In the genomic region with DNA sequence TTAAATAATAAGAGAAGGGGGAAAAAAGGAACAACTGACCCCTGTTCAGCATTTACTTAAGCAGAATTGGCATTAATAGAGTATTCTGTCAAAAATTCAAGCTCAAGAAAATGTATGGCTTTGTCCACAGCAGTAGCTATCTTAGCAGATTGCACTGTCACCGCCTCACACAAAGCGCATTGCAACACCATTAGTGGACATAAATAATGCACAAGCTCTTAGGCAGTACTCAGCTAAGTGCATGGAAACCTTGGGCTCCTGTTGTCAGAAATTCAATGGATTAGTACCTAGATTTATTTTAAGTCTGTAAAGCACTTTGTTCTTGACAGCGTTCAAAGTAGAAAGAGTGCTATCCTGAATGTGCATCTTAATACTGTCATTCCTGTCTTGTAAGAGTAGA, we compare ENCODE assay signal across 31 mouse cellular contexts.
DNase-seq lines count a peak whose midpoint lies in the region; ATAC-seq and TF ChIP-seq lines count a peak whose summit lies in the region.
"Had no signal": no experiment of that assay in that cellular context is flagged by ENCODE, and none has a peak within 500 bp of the region (broad histone marks: within the 10 kb centered on the region; RNA-seq: fewer than 3 reads in every experiment).

No protein-coding gene starts in this region.

- no peak overlapping the region for H3K4me3 ChIP-seq in hindbrain, embryonic 11.5 days (ENCODE audit: low read depth, low read length)
- no peak overlapping the region for H3K4me3 ChIP-seq in hindbrain, postnatal 0 days (ENCODE audit: low read length)
- no peak overlapping the region for H3K4me3 ChIP-seq in midbrain, embryonic 14.5 days (replicated peaks; ENCODE audit: low read depth, low read length)
- no peak overlapping the region for H3K4me3 ChIP-seq in midbrain, embryonic 15.5 days
- H3K4me3 ChIP-seq in neural tube, embryonic 14.5 days (ENCODE audit: low read depth, low read length): no peak overlapping the region
- H3K4me3 ChIP-seq: embryonic facial prominence, embryonic 10.5 days; embryonic facial prominence, embryonic 15.5 days; forebrain, embryonic 12.5 days; gastrocnemius, adult 2 months; liver, embryonic 13.5 days had no signal

- no peaks in the 10 kb centered on the region for H3K27me3 ChIP-seq in hindbrain, embryonic 11.5 days (ENCODE audit: control insufficient read depth, insufficient read depth, low read length)
- H3K27me3 ChIP-seq in hindbrain, postnatal 0 days (ENCODE audit: insufficient read depth, low read length): no peaks in the 10 kb centered on the region
- no peaks in the 10 kb centered on the region for H3K27me3 ChIP-seq in midbrain, embryonic 14.5 days (ENCODE audit: control insufficient read depth, insufficient read depth, low read length)
- H3K27me3 ChIP-seq in midbrain, embryonic 15.5 days (replicated peaks): no peaks in the 10 kb centered on the region
- H3K27me3 ChIP-seq in neural tube, embryonic 14.5 days (ENCODE audit: control insufficient read depth, insufficient read depth, low read length): no peaks in the 10 kb centered on the region
- H3K27me3 ChIP-seq: embryonic facial prominence, embryonic 15.5 days; forebrain, embryonic 12.5 days; liver, embryonic 13.5 days had no signal

- H3K4me2 ChIP-seq in hindbrain, embryonic 11.5 days (replicated peaks; ENCODE audit: low read depth, low read length): no peak overlapping the region
- no peak overlapping the region for H3K4me2 ChIP-seq in hindbrain, postnatal 0 days (ENCODE audit: low read depth, low read length)
- H3K4me2 ChIP-seq in midbrain, embryonic 14.5 days (ENCODE audit: low read length): no peak overlapping the region
- H3K4me2 ChIP-seq in midbrain, embryonic 15.5 days: no peak overlapping the region
- no peak overlapping the region for H3K4me2 ChIP-seq in neural tube, embryonic 14.5 days (ENCODE audit: low read depth, low read length)
- H3K4me2 ChIP-seq: embryonic facial prominence, embryonic 15.5 days; forebrain, embryonic 12.5 days; heart, embryonic 11.5 days; liver, embryonic 13.5 days had no signal

- H3K9ac ChIP-seq in hindbrain, embryonic 11.5 days (ENCODE audit: low read depth, low read length): no peak overlapping the region
- no peak overlapping the region for H3K9ac ChIP-seq in hindbrain, postnatal 0 days (replicated peaks; ENCODE audit: low read length)
- no peak overlapping the region for H3K9ac ChIP-seq in midbrain, embryonic 14.5 days (replicated peaks; ENCODE audit: low read length)
- no peak overlapping the region for H3K9ac ChIP-seq in midbrain, embryonic 15.5 days
- no peak overlapping the region for H3K9ac ChIP-seq in neural tube, embryonic 14.5 days (replicated peaks; ENCODE audit: low read depth, low read length)
- H3K9ac ChIP-seq: embryonic facial prominence, embryonic 15.5 days; forebrain, embryonic 12.5 days; liver, embryonic 13.5 days had no signal

- H3K27ac ChIP-seq in hindbrain, embryonic 11.5 days (ENCODE audit: low read depth, low read length): 0 out of 2 replicates have a peak overlapping the region, but pooled peaks have one; percentile 11
- H3K27ac ChIP-seq in hindbrain, postnatal 0 days: no peak overlapping the region
- H3K27ac ChIP-seq in midbrain, embryonic 14.5 days (replicated peaks; ENCODE audit: low read depth, low read length): no peak overlapping the region
- H3K27ac ChIP-seq in midbrain, embryonic 15.5 days: no peak overlapping the region
- H3K27ac ChIP-seq in neural tube, embryonic 14.5 days (ENCODE audit: low read depth, low read length): no peak overlapping the region
- H3K27ac ChIP-seq: embryonic facial prominence, embryonic 10.5 days; embryonic facial prominence, embryonic 15.5 days; forebrain, embryonic 12.5 days; gastrocnemius, adult 2 months; liver, embryonic 13.5 days; macrophage had no signal

- peak; percentile 64; the same call in 1 of the 2 replicates for ATAC-seq in hindbrain, embryonic 11.5 days (ENCODE audit: low FRiP score)
- ATAC-seq in hindbrain, postnatal 0 days: no peak
- ATAC-seq in midbrain, embryonic 14.5 days (ENCODE audit: low FRiP score, low TSS enrichment): no peak
- ATAC-seq in midbrain, embryonic 15.5 days (replicated peaks): no peak
- ATAC-seq in neural tube, embryonic 14.5 days (ENCODE audit: low read depth): peak; percentile 86; the same call in 1 of the 2 replicates
- ATAC-seq: CD4-positive, CD25-positive, alpha-beta regulatory T cell, adult 4 months; intestine, postnatal 0 days; lung, postnatal 0 days; midbrain, embryonic 16.5 days had no signal

- no peak for TF ChIP-seq CTCF in hindbrain, postnatal 0 days (IDR thresholded peaks at IDR 0.05; ENCODE audit: low read depth)

- H3K36me3 ChIP-seq in hindbrain, embryonic 11.5 days (ENCODE audit: control insufficient read depth, insufficient read depth, low read length): no peaks in the 10 kb centered on the region
- no peaks in the 10 kb centered on the region for H3K36me3 ChIP-seq in hindbrain, postnatal 0 days (ENCODE audit: insufficient read depth, low read length)
- H3K36me3 ChIP-seq in midbrain, embryonic 14.5 days (ENCODE audit: control insufficient read depth, insufficient read depth, low read length): no peaks in the 10 kb centered on the region
- H3K36me3 ChIP-seq in midbrain, embryonic 15.5 days (replicated peaks): no peaks in the 10 kb centered on the region
- no peaks in the 10 kb centered on the region for H3K36me3 ChIP-seq in neural tube, embryonic 14.5 days (ENCODE audit: control insufficient read depth, insufficient read depth, low read length)
- H3K36me3 ChIP-seq: embryonic facial prominence, embryonic 10.5 days; embryonic facial prominence, embryonic 15.5 days; forebrain, embryonic 12.5 days; liver, embryonic 13.5 days had no signal

- 67% methylated on average over 3 of the region's 3 CpGs for WGBS in hindbrain, embryonic 11.5 days
- WGBS in hindbrain, postnatal 0 days: 84% methylated on average over 3 of the region's 3 CpGs
- WGBS in midbrain, embryonic 14.5 days: 61% methylated on average over 3 of the region's 3 CpGs
- 59% methylated on average over 3 of the region's 3 CpGs for WGBS in midbrain, embryonic 15.5 days
- 20% methylated on average over 3 of the region's 3 CpGs for WGBS in neural tube, embryonic 14.5 days

- no peak for DNase-seq in hindbrain, embryonic 11.5 days (ENCODE audit: low spot score)
- no peak for DNase-seq in hindbrain, postnatal 0 days (ENCODE audit: low spot score)
- peak; percentile 46 for DNase-seq in midbrain, embryonic 14.5 days
- peak; percentile 21 for DNase-seq in embryo, embryonic 10.5 days (ENCODE audit: low spot score)
- DNase-seq in adrenal gland, postnatal 36 days: no peak
- DNase-seq in frontal cortex, postnatal 36 days (ENCODE audit: low spot score in 2 of 2): no peak
- DNase-seq: cerebellum, adult 8-10 months; cerebellum, postnatal 36 days; gastrocnemius, adult 2 months; gastrocnemius, postnatal 36 days; heart, adult 18-20 months; heart, postnatal 36 days; kidney, adult 9 months; kidney, postnatal 10 days; layer of hippocampus, postnatal 36 days; left cerebral cortex, postnatal 4 days; liver, embryonic 13.5 days; lung, adult 18-20 months; thymus, adult 2 months; thymus, postnatal 36 days had no signal

- no peaks in the 10 kb centered on the region for H3K4me1 ChIP-seq in hindbrain, embryonic 11.5 days (replicated peaks; ENCODE audit: control insufficient read depth, insufficient read depth, low read length)
- H3K4me1 ChIP-seq in hindbrain, postnatal 0 days (ENCODE audit: insufficient read depth, low read length): no peaks in the 10 kb centered on the region
- no peaks in the 10 kb centered on the region for H3K4me1 ChIP-seq in midbrain, embryonic 14.5 days (ENCODE audit: control insufficient read depth, insufficient read depth, low read length)
- no peaks in the 10 kb centered on the region for H3K4me1 ChIP-seq in midbrain, embryonic 15.5 days
- no peaks in the 10 kb centered on the region for H3K4me1 ChIP-seq in neural tube, embryonic 14.5 days (ENCODE audit: control insufficient read depth, insufficient read depth, low read length)
- H3K4me1 ChIP-seq: embryonic facial prominence, embryonic 10.5 days; embryonic facial prominence, embryonic 15.5 days; forebrain, embryonic 12.5 days; liver, embryonic 13.5 days had no signal

- no peaks in the 10 kb centered on the region for H3K9me3 ChIP-seq in hindbrain, embryonic 11.5 days (ENCODE audit: control insufficient read depth, low read length)
- peaks cover 3% of the 10 kb centered on the region; the same call in 1 of the 2 replicates for H3K9me3 ChIP-seq in hindbrain, postnatal 0 days (ENCODE audit: low read length)
- H3K9me3 ChIP-seq in midbrain, embryonic 14.5 days (ENCODE audit: control insufficient read depth, low read length): no peaks in the 10 kb centered on the region
- no peaks in the 10 kb centered on the region for H3K9me3 ChIP-seq in midbrain, embryonic 15.5 days
- 0 out of 2 replicates have a peak, but pooled peaks cover 2% of the 10 kb centered on the region for H3K9me3 ChIP-seq in neural tube, embryonic 14.5 days (ENCODE audit: control insufficient read depth, low read length)
- H3K9me3 ChIP-seq: embryonic facial prominence, embryonic 15.5 days; forebrain, embryonic 12.5 days; liver, embryonic 13.5 days had no signal

Comparison
In these comparisons a context has a peak if more than half of its experiments do, and no peak if none do; other contexts are left out.
1. ATAC-seq: peak in hindbrain, embryonic 11.5 days (single experiment) and neural tube, embryonic 14.5 days (single experiment); none in hindbrain, postnatal 0 days (single experiment), midbrain, embryonic 14.5 days (single experiment) and midbrain, embryonic 15.5 days (single experiment).
2. DNase-seq: peak in midbrain, embryonic 14.5 days (single experiment) and embryo, embryonic 10.5 days (single experiment); none in hindbrain, embryonic 11.5 days (single experiment), hindbrain, postnatal 0 days (single experiment), adrenal gland, postnatal 36 days (0 of 2) and frontal cortex, postnatal 36 days (0 of 2).